Mouse (Mus musculus): Measurements from ENCODE around the gene Pilrb2.

- TF ChIP-seq FLI1 (IDR thresholded peaks at IDR 0.05; ENCODE audit: low read length) (no peak), GATA1 (IDR thresholded peaks at IDR 0.05; ENCODE audit: borderline replicate concordance, low read length) (no peak)
These were observed 45.2 kb downstream of the Pilrb2 start for GRCm38 (mm10) chr5:137826421-137826820.

Measured in megakaryocyte, embryonic 14.5 days (primary cell).